Mouse (Mus musculus): Measurements from ENCODE around the gene Gm10184. TPM values are rescaled to one million over a fixed set of nuclear protein-coding genes. Genes with fewer than 3 reads are reported as not detected.
"Not testable (repeated sequence)": the region's sequence is repeated elsewhere in the genome, so short reads cannot be mapped to it uniquely, and the experiment has no call there.

The Gm10184 gene
- polyA plus RNA-seq (2012; rRNA removed): 11.7 TPM in 1 of 2 replicates, not detected in the other

- no peak within 1 kb of the TSS for H3K27ac ChIP-seq (ENCODE audit: insufficient read depth, low read depth, low read length)
- no peak within 1 kb of the TSS for H3K4me3 ChIP-seq (ENCODE audit: low read depth, low read length)
- 90% methylated on average over 6 of the region's 6 CpGs for WGBS
- TF ChIP-seq CTCF (IDR thresholded peaks at IDR 0.05; ENCODE audit: extremely low read depth, insufficient read length, insufficient replicate concordance, low read depth, low read length) (no peak), POLR2A (IDR thresholded peaks at IDR 0.05; ENCODE audit: low read depth, low read length) (no peak)
- H3K27me3 ChIP-seq (ENCODE audit: control insufficient read depth, insufficient read depth, low read length): no peaks in the 10 kb centered on the region
- H3K36me3 ChIP-seq (ENCODE audit: control insufficient read depth, insufficient read depth, low read length): no peaks in the 10 kb centered on the region
- H3K4me1 ChIP-seq (ENCODE audit: control insufficient read depth, insufficient read depth, insufficient read length, low read length): no peaks in the 10 kb centered on the region
Observed at GRCm38 (mm10) chr17:89910349-89910748, at the start of gene Gm10184. Gm10184 (minus strand) TSS chr17:89910449.

- no peak for TF ChIP-seq POLR2A (IDR thresholded peaks at IDR 0.05; ENCODE audit: low read depth, low read length)
- no peak for TF ChIP-seq CTCF (IDR thresholded peaks at IDR 0.05; ENCODE audit: extremely low read depth, insufficient read length, insufficient replicate concordance, low read depth, low read length)
- no peak overlapping the region for H3K27ac ChIP-seq (ENCODE audit: insufficient read depth, low read depth, low read length)
- H3K36me3 ChIP-seq (ENCODE audit: control insufficient read depth, insufficient read depth, low read length): no peaks in the 10 kb centered on the region
- no peaks in the 10 kb centered on the region for H3K4me1 ChIP-seq (ENCODE audit: control insufficient read depth, insufficient read depth, insufficient read length, low read length)
- no peaks in the 10 kb centered on the region for H3K27me3 ChIP-seq (ENCODE audit: control insufficient read depth, insufficient read depth, low read length)
- 31% methylated on average over 2 of the region's 2 CpGs for WGBS
- no peak overlapping the region for H3K4me3 ChIP-seq (ENCODE audit: low read depth, low read length)
Observed at GRCm38 (mm10) chr17:89933950-89934349, 23.7 kb upstream of the Gm10184 start.

DNA sequence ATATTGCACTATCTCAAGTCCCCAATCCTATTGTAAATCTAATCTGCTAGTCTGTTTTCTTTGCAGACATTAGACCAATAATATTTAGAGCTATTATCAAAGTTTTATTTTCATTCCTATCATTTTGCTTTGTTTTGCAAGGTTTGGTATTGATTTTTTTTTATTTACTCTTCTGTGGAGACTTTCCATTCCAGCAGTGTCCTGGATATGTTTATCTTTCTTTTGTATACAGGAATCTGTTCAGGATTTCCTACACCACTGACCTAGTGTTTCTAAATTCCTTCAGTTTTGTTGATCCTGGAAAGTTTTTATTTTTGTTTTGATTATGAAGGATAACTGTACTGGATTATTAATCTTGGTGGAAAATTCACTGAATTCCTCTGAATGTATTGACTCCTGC is 2.6 kb downstream of the Gm10184 start:
- TF ChIP-seq CTCF (IDR thresholded peaks at IDR 0.05; ENCODE audit: extremely low read depth, insufficient read length, insufficient replicate concordance, low read depth, low read length) (no peak), POLR2A (IDR thresholded peaks at IDR 0.05; ENCODE audit: low read depth, low read length) (no peak)
- no peaks in the 10 kb centered on the region for H3K27me3 ChIP-seq (ENCODE audit: control insufficient read depth, insufficient read depth, low read length)

DNA sequence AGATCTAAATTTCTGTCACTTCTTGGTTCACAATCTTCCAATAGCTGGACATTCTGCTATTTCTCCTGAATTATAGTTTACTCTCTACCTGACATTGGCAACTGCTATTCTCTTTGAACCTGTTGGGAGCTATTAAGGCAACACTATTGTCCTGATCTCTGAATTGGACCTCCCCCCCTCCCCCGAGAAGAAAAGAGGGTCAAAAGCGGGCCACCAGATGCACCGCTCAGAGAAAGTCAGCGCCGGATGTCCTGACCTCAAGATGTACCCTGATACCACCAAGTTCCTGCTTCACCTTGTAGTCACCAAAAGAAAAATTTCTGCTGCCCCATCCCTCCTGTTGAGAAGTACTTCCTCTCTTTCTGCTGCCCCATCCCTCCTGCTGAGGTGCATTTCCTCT is 5.5 kb downstream of the Gm10184 start:
- H3K4me1 ChIP-seq (ENCODE audit: control insufficient read depth, insufficient read depth, insufficient read length, low read length); H3K36me3 ChIP-seq (ENCODE audit: control insufficient read depth, insufficient read depth, low read length): not testable (repeated sequence)
- WGBS: 89% methylated on average over 5 of the region's 5 CpGs

More for the DNA sequence above, 2.6 kb downstream of the Gm10184 start:
- H3K36me3 ChIP-seq (ENCODE audit: control insufficient read depth, insufficient read depth, low read length): no peaks in the 10 kb centered on the region
- no peak overlapping the region for H3K27ac ChIP-seq (ENCODE audit: insufficient read depth, low read depth, low read length)
- no peaks in the 10 kb centered on the region for H3K4me1 ChIP-seq (ENCODE audit: control insufficient read depth, insufficient read depth, insufficient read length, low read length)
- H3K4me3 ChIP-seq (ENCODE audit: low read depth, low read length): no peak overlapping the region

GRCm38 (mm10) chr17:89902767-89903166 is 7.5 kb downstream of the Gm10184 start:
- whole genome bisulfite sequencing: 91% methylated on average over 1 of the region's 1 CpGs
- no peaks in the 10 kb centered on the region for H3K27me3 ChIP-seq (ENCODE audit: control insufficient read depth, insufficient read depth, low read length)
- no peaks in the 10 kb centered on the region for H3K4me1 ChIP-seq (ENCODE audit: control insufficient read depth, insufficient read depth, insufficient read length, low read length)
- no peak overlapping the region for H3K4me3 ChIP-seq (ENCODE audit: low read depth, low read length)
- H3K27ac ChIP-seq (ENCODE audit: insufficient read depth, low read depth, low read length): no peak overlapping the region
- no peaks in the 10 kb centered on the region for H3K36me3 ChIP-seq (ENCODE audit: control insufficient read depth, insufficient read depth, low read length)
- TF ChIP-seq POLR2A (IDR thresholded peaks at IDR 0.05; ENCODE audit: low read depth, low read length) (no peak), CTCF (IDR thresholded peaks at IDR 0.05; ENCODE audit: extremely low read depth, insufficient read length, insufficient replicate concordance, low read depth, low read length) (no peak)

More for the DNA sequence above, 5.5 kb downstream of the Gm10184 start:
- not testable (repeated sequence) for H3K4me3 ChIP-seq (ENCODE audit: low read depth, low read length); H3K27ac ChIP-seq (ENCODE audit: insufficient read depth, low read depth, low read length); H3K27me3 ChIP-seq (ENCODE audit: control insufficient read depth, insufficient read depth, low read length)

- no peaks in the 10 kb centered on the region for H3K27me3 ChIP-seq (ENCODE audit: control insufficient read depth, insufficient read depth, low read length)
- no peaks in the 10 kb centered on the region for H3K36me3 ChIP-seq (ENCODE audit: control insufficient read depth, insufficient read depth, low read length)
- TF ChIP-seq CTCF (IDR thresholded peaks at IDR 0.05; ENCODE audit: extremely low read depth, insufficient read length, insufficient replicate concordance, low read depth, low read length) (no peak), POLR2A (IDR thresholded peaks at IDR 0.05; ENCODE audit: low read depth, low read length) (no peak)
- WGBS: 62% methylated on average over 7 of the region's 7 CpGs
- H3K4me1 ChIP-seq (ENCODE audit: control insufficient read depth, insufficient read depth, insufficient read length, low read length): no peaks in the 10 kb centered on the region
- no peak overlapping the region for H3K27ac ChIP-seq (ENCODE audit: insufficient read depth, low read depth, low read length)
- H3K4me3 ChIP-seq (ENCODE audit: low read depth, low read length): no peak overlapping the region
Observed at GRCm38 (mm10) chr17:89900610-89901009, 9.6 kb downstream of the Gm10184 start.

DNA sequence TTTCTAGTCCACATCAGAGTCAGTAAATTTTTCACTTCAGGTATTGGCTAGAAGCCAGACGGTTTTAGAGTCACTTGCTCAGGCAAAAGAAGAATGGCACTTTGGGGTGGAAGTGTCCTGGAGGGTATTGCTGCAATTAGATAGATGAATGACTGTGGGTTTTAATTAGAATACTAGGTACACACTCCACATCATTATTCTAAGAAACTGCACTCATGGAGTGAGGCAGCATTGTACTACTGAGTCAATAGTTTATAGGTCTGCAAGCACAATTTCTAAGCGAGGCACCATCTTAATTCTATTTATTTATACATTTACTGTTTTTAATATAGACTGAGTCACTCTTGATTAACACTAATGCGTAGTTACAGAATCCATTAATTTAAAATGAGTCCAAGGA is 10.4 kb downstream of the Gm10184 start:
- no peak overlapping the region for H3K27ac ChIP-seq (ENCODE audit: insufficient read depth, low read depth, low read length)
- WGBS: 63% methylated on average over 3 of the region's 3 CpGs

GRCm38 (mm10) chr17:89864996-89865395 is 45.3 kb downstream of the Gm10184 start:
- no peaks in the 10 kb centered on the region for H3K27me3 ChIP-seq (ENCODE audit: control insufficient read depth, insufficient read depth, low read length)
- TF ChIP-seq CTCF (IDR thresholded peaks at IDR 0.05; ENCODE audit: extremely low read depth, insufficient read length, insufficient replicate concordance, low read depth, low read length): no peak
- no peak for TF ChIP-seq POLR2A (IDR thresholded peaks at IDR 0.05; ENCODE audit: low read depth, low read length)

More for the DNA sequence above, 10.4 kb downstream of the Gm10184 start:
- Histone ChIP-seq H3K4me3 (ENCODE audit: low read depth, low read length) (no peak overlapping the region), H3K4me1 (ENCODE audit: control insufficient read depth, insufficient read depth, insufficient read length, low read length) (no peaks in the 10 kb centered on the region), H3K27me3 (ENCODE audit: control insufficient read depth, insufficient read depth, low read length) (no peaks in the 10 kb centered on the region), H3K36me3 (ENCODE audit: control insufficient read depth, insufficient read depth, low read length) (no peaks in the 10 kb centered on the region)
- no peak for TF ChIP-seq CTCF (IDR thresholded peaks at IDR 0.05; ENCODE audit: extremely low read depth, insufficient read length, insufficient replicate concordance, low read depth, low read length)
- TF ChIP-seq POLR2A (IDR thresholded peaks at IDR 0.05; ENCODE audit: low read depth, low read length): no peak

More at GRCm38 (mm10) chr17:89864996-89865395, 45.3 kb downstream of the Gm10184 start:
- 76% methylated on average over 3 of the region's 3 CpGs for WGBS
- Histone ChIP-seq H3K4me1 (ENCODE audit: control insufficient read depth, insufficient read depth, insufficient read length, low read length) (no peaks in the 10 kb centered on the region), H3K36me3 (ENCODE audit: control insufficient read depth, insufficient read depth, low read length) (no peaks in the 10 kb centered on the region), H3K27ac (ENCODE audit: insufficient read depth, low read depth, low read length) (no peak overlapping the region), H3K4me3 (ENCODE audit: low read depth, low read length) (no peak overlapping the region)

Measured in small intestine, adult 2 months (tissue).